Mouse (Mus musculus): ENCODE data around the gene Itgb3bp.

Gene Itgb3bp

GRCm38 (mm10) chr4:99941655-99942414 is 12.2 kb upstream of the Itgb3bp start:
- CTCF ChIA-PET: interaction anchor here in 2 of 4 experiments (0.5 to 0.9 kb wide), 3 partner anchors 11 to 610 kb away, joined by 3 read pairs; no protein-coding TSS in a partner anchor
- POLR2A ChIA-PET: interaction anchor here (0.6 to 2.0 kb wide), 7 partner anchors 10 to 18 kb away, joined by 3 to 6 read pairs (median 3); partner anchors contain the start of genes Itgb3bp (in 1 of the 4) and Pgm1 (in 1 of the 4)

GRCm38 (mm10) chr4:99939711-99940505 is 10.3 kb upstream of the Itgb3bp start:
- ChIA-PET POLR2A (no interaction called here), CTCF (no interaction called here)

GRCm38 (mm10) chr4:99936278-99936677 is 6.7 kb upstream of the Itgb3bp start:
- POLR2A ChIA-PET: no interaction called here
- CTCF ChIA-PET: no interaction called here

GRCm38 (mm10) chr4:99934859-99935258 is 5.2 kb upstream of the Itgb3bp start:
- CTCF ChIA-PET: no interaction called here

GRCm38 (mm10) chr4:99931807-99932206 is 2.2 kb upstream of the Itgb3bp start:
- POLR2A ChIA-PET: interaction anchor here in 2 of 4 experiments (1.0 to 1.4 kb wide), 2 partner anchors 10 kb away, joined by 3 to 6 read pairs; no protein-coding TSS in a partner anchor
- CTCF ChIA-PET: interaction anchor here in 1 of 4 experiments (0.9 kb wide), 1 partner anchor 11 kb away, joined by 3 read pairs; no protein-coding TSS in a partner anchor

More at GRCm38 (mm10) chr4:99934859-99935258, 5.2 kb upstream of the Itgb3bp start:
- POLR2A ChIA-PET: no interaction called here

- ChIA-PET CTCF (interaction anchor here in 1 of 4 experiments (0.9 kb wide), 1 partner anchor 11 kb away, joined by 3 read pairs; no protein-coding TSS in a partner anchor), POLR2A (interaction anchor here in 3 of 4 experiments (0.6 to 1.4 kb wide), 4 partner anchors 10 to 666 kb away, joined by 3 to 6 read pairs (median 3); no protein-coding TSS in a partner anchor)
Observed at GRCm38 (mm10) chr4:99931240-99931580, 1.6 kb upstream of the Itgb3bp start.

- ChIA-PET CTCF (interaction anchor here in 1 of 4 experiments (0.9 kb wide), 1 partner anchor 12 kb away, joined by 3 read pairs; no protein-coding TSS in a partner anchor), POLR2A (interaction anchor here in 2 of 4 experiments (0.6 to 1.5 kb wide), 4 partner anchors 11 to 667 kb away, joined by 3 to 6 read pairs (median 4); partner anchors contain the start of gene Alg6 (in 1 of the 2))
Observed at GRCm38 (mm10) chr4:99930518-99931239, 1.1 kb upstream of the Itgb3bp start.

- POLR2A ChIA-PET: interaction anchor here in 3 of 4 experiments (0.6 to 1.5 kb wide), 11 partner anchors 9 to 809 kb away, joined by 3 to 5 read pairs (median 3); partner anchors contain the start of genes Alg6 (in 1 of the 3), Dock7 (in 1 of the 3) and Efcab7 (in 1 of the 3)
- CTCF ChIA-PET: interaction anchor here in 3 of 4 experiments (0.6 to 1.3 kb wide), 7 partner anchors 10 to 586 kb away, joined by 3 to 4 read pairs (median 3); partner anchors contain the start of gene Ror1 (in 1 of the 3)
Observed at GRCm38 (mm10) chr4:99929149-99929612, 432 bp downstream of the Itgb3bp start, which contains the start of gene Pgm1. Gene Pgm1, plus strand, starts transcription at chr4:99929414.

GRCm38 (mm10) chr4:99928521-99928920 is 1.1 kb downstream of the Itgb3bp start:
- POLR2A ChIA-PET: interaction anchor here in 3 of 4 experiments (0.6 to 1.4 kb wide), 10 partner anchors 8 to 808 kb away, joined by 3 to 5 read pairs (median 3); partner anchors contain the start of genes Alg6 (in 1 of the 3), Dock7 (in 1 of the 3) and Efcab7 (in 1 of the 3)
- CTCF ChIA-PET: interaction anchor here in 2 of 4 experiments (0.6 to 1.3 kb wide), 4 partner anchors 10 to 585 kb away, joined by 3 to 4 read pairs (median 3); partner anchors contain the start of gene Ror1 (in 1 of the 2)

GRCm38 (mm10) chr4:99926380-99926779 is 3.2 kb downstream of the Itgb3bp start:
- ChIA-PET POLR2A (interaction anchor here in 1 of 4 experiments (0.6 kb wide), 1 partner anchor 501 kb away, joined by 4 read pairs; no protein-coding TSS in a partner anchor), CTCF (interaction anchor here in 1 of 4 experiments (1.0 kb wide), 1 partner anchor 14 kb away, joined by 3 read pairs; no protein-coding TSS in a partner anchor)

GRCm38 (mm10) chr4:99913894-99914451 is 15.6 kb downstream of the Itgb3bp start:
- POLR2A ChIA-PET: interaction anchor here in 1 of 4 experiments (1.0 kb wide), 1 partner anchor 15 kb away, joined by 3 read pairs; the partner anchor contains the start of gene Pgm1

GRCm38 (mm10) chr4:99882405-99882804 is 47.2 kb downstream of the Itgb3bp start:
- POLR2A ChIA-PET: interaction anchor here in 1 of 4 experiments (1.2 kb wide), 1 partner anchor 220 kb away, joined by 4 read pairs; no protein-coding TSS in a partner anchor
- CTCF ChIA-PET: interaction anchor here (0.6 to 1.5 kb wide), 12 partner anchors 10 to 1551 kb away, joined by 3 to 5 read pairs (median 3); no protein-coding TSS in a partner anchor

More at GRCm38 (mm10) chr4:99913894-99914451, 15.6 kb downstream of the Itgb3bp start:
- CTCF ChIA-PET: interaction anchor here in 2 of 4 experiments (0.6 to 0.7 kb wide), 2 partner anchors 105 to 547 kb away, joined by 3 to 5 read pairs; no protein-coding TSS in a partner anchor

GRCm38 (mm10) chr4:99881882-99882281 is 47.7 kb downstream of the Itgb3bp start:
- ChIA-PET CTCF (interaction anchor here (0.6 to 1.5 kb wide), 12 partner anchors 11 to 670 kb away, joined by 3 to 5 read pairs (median 3); no protein-coding TSS in a partner anchor), POLR2A (interaction anchor here in 2 of 4 experiments (0.6 to 1.2 kb wide), 2 partner anchors 220 to 221 kb away, joined by 4 to 5 read pairs; no protein-coding TSS in a partner anchor)

GRCm38 (mm10) chr4:99829094-99830073 is 100.2 kb downstream of the Itgb3bp start, which contains the start of gene Efcab7:
Gene Efcab7, plus strand, starts transcription at chr4:99829198.
- ChIA-PET CTCF (interaction anchor here in 1 of 4 experiments (0.6 kb wide), 1 partner anchor 289 kb away, joined by 3 read pairs; no protein-coding TSS in a partner anchor), POLR2A (interaction anchor here in 2 of 4 experiments (0.6 to 2.2 kb wide), 10 partner anchors 9 to 175 kb away, joined by 3 to 7 read pairs (median 4); partner anchors contain the start of genes Alg6 (in 1 of the 2), Foxd3 (in 1 of the 2), Itgb3bp (in 1 of the 2) and Pgm1 (in 1 of the 2))

- ChIA-PET CTCF (interaction anchor here in 1 of 4 experiments (0.6 kb wide), 1 partner anchor 289 kb away, joined by 3 read pairs; no protein-coding TSS in a partner anchor), POLR2A (interaction anchor here in 2 of 4 experiments (0.6 to 2.2 kb wide), 7 partner anchors 8 to 175 kb away, joined by 3 to 7 read pairs (median 4); partner anchors contain the start of genes Alg6 (in 1 of the 2), Foxd3 (in 1 of the 2), Itgb3bp (in 1 of the 2) and Pgm1 (in 1 of the 2))
Observed at GRCm38 (mm10) chr4:99828739-99829093, 100.9 kb downstream of the Itgb3bp start.

All from embryonic stem cell, embryonic (primary cell).